Mouse (Mus musculus) hindbrain, postnatal 0 days (tissue): Measurements from ENCODE around the gene Mafk. TPM values are rescaled to one million over a fixed set of nuclear protein-coding genes. Genes with fewer than 3 reads are reported as not detected.

Source experiments
- ATAC-seq: fragments of 200-750 bp; cut with Nextera tagmentation; 2 replicates; pipeline ENCODE4 v1.8.0; 2017; ENCODE audit warnings: mild to moderate bottlenecking, moderate TSS enrichment, moderate library complexity
- DNase-seq: peaks from one replicate; pipeline ENCODE4 v3.0.0-alpha.2; 2015; ENCODE audit warnings: low spot score
- H3K27ac ChIP-seq: fragments of 300-500 bp; sonication (generic); 2 replicates; pipeline ENCODE4 v1.5.1; 2014; ENCODE audit warnings: mild to moderate bottlenecking
- H3K27me3 ChIP-seq: fragments of 300-500 bp; sonication (generic); 2 replicates; pipeline ENCODE4 v1.6.1; 2014; ENCODE audit warnings: low read length, mixed read lengths; ENCODE audit not compliant: insufficient read depth
- H3K36me3 ChIP-seq: fragments of 300-500 bp; sonication (generic); 2 replicates; pipeline ENCODE4 v1.6.1; 2014; ENCODE audit warnings: low read length, mixed read lengths; ENCODE audit not compliant: insufficient read depth
- H3K4me1 ChIP-seq: fragments of 300-500 bp; sonication (generic); 2 replicates; pipeline ENCODE4 v1.6.1; 2014; ENCODE audit warnings: antibody characterized with exemption, low read length, mixed read lengths; ENCODE audit not compliant: insufficient read depth
- H3K4me2 ChIP-seq: fragments of 300-500 bp; sonication (generic); 2 replicates; pipeline ENCODE4 v1.6.1; 2014; ENCODE audit warnings: low read depth, mild to moderate bottlenecking, low read length, moderate library complexity, mixed read lengths
- H3K4me3 ChIP-seq: fragments of 300-500 bp; sonication (generic); 2 replicates; pipeline ENCODE4 v1.5.1; 2014; ENCODE audit warnings: low read length
- H3K9ac ChIP-seq: fragments of 300-500 bp; sonication (generic); replicated peaks from 2 replicates; pipeline ENCODE4 v1.6.1; 2014; ENCODE audit warnings: mild to moderate bottlenecking, low read length, moderate library complexity, mixed read lengths
- H3K9me3 ChIP-seq: fragments of 300-500 bp; sonication (generic); 2 replicates; pipeline ENCODE4 v1.6.1; 2016; ENCODE audit warnings: low read length, mixed read lengths
- CTCF ChIP-seq: IDR thresholded peaks from 2 replicates; pipeline ENCODE4 v1.5.1; 2016; ENCODE audit warnings: antibody characterized with exemption, control low read depth, low read depth
- WGBS: fragments of 180-500 bp; shearing (Covaris S2); extraction: QIAGEN DNeasy Blood & Tissue Kit; methylation state at CpG from one replicate; pipeline ENCODE4 v1.1.7; 2014; 5-methylcytosine and 5-hydroxymethylcytosine counted together
- polyA plus RNA-seq: library from polyadenylated mRNA; unstranded; fragments of >200 nt; fragmentation: Nextera tagmentation; extraction: Ambion mirVana; gene quantifications from 2 replicates; pipeline ENCODE4 v1.2.1, GENCODE M21; 2015
- total RNA-seq: library from RNA; depleted of rRNA; stranded (reverse); fragments of >200 nt; gene quantifications from 2 replicates; pipeline ENCODE4 v1.2.3, GENCODE M21; 2014

Gene Mafk
- total and polyA plus RNA-seq, 2 experiments from 2014 or later: 7.0 to 13.1 TPM

DNA sequence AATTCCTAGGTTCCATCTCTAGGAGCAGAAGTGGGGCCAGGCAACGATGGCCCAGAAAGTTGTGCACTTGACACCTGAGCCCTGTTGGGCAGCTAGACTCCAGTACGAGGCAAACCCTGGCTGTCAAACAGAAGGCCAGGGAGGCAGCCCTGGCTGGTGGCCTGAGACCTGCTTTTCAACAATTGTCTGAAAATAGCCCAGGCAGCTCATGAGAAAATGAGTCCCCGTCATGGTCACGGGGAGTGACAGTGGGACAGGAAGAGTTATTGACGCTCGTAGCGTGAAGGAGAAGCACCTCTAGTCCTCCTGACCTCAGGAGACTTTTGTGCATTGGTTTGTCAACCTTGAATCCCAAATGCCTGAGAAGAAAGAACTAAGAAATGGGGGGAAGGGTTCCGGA lies 9.9 kb upstream of the Mafk start:
- no peaks in the 10 kb centered on the region for H3K9me3 ChIP-seq
- no peak overlapping the region for H3K4me2 ChIP-seq
- no peak for ATAC-seq
- H3K4me1 ChIP-seq: no peaks in the 10 kb centered on the region
- no peak for DNase-seq
- H3K27me3 ChIP-seq: no peaks in the 10 kb centered on the region
- 78% methylated on average over 8 of the region's 8 CpGs for WGBS
- no peaks in the 10 kb centered on the region for H3K36me3 ChIP-seq
- no peak overlapping the region for H3K9ac ChIP-seq
- TF ChIP-seq CTCF: no peak
- no peak overlapping the region for H3K27ac ChIP-seq
- no peak overlapping the region for H3K4me3 ChIP-seq

DNA sequence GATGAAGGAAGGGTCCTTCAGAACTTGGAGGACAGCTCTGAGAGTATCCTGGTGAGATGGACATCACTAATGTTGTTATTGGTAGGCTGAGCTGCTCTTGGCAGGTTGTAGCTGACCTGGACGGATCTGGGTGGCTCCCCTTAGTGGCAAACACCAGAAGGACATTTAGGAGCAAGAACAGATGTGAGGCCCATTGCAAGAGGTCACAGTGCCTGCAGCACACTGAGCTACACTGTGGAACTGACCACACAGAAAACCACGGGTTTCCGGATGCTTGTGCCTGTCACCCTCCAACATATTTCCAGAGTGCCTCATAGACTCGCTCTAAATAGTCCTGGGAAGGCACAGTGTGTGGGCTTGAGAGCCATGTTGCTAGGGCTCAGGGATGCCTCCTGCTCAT lies 1.8 kb upstream of the Mafk start:
- no peak for TF ChIP-seq CTCF
- Histone ChIP-seq H3K9ac (no peak overlapping the region), H3K4me1 (peaks cover 9% of the 10 kb centered on the region), H3K4me3 (no peak overlapping the region), H3K27ac (no peak overlapping the region), H3K36me3 (no peaks in the 10 kb centered on the region), H3K4me2 (no peak overlapping the region), H3K27me3 (no peaks in the 10 kb centered on the region), H3K9me3 (no peaks in the 10 kb centered on the region)
- 55% methylated on average over 4 of the region's 4 CpGs for WGBS
- ATAC-seq (no peak), DNase-seq (no peak)

DNA sequence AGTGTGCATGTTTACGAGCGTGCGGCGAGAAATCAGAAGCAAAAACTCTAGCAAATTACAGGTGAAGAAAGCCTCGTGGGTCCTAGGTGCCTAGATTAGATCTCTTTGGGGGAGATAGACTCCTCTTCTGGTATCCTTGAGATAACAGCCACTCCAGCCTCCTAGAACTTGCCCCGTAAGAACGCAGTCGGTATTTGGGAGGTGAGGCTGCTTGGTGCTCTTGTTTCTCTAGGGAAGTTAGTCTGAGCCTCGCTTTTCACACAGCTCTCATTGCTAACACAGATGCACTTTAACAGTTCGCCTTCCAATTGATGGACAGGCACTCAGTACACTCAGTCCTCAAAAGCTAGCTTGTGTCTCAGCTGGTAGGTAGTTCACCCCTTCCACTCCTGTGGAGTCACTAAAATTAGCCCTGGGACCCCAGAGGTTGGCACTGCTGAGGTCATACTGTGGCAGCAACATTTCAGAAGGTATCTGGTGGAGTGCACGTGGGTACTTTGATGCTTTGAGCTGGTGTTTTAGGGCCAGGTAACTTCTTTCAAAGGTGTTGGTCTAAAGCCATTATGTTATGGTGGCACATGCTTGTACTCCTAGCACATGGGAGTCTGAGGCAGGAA lies 954 bp downstream of the Mafk start:
- 17% methylated on average over 11 of the region's 11 CpGs for WGBS
- H3K36me3 ChIP-seq: no peaks in the 10 kb centered on the region
- DNase-seq (no peak), ATAC-seq (no peak)
- peaks cover 16% of the 10 kb centered on the region for H3K4me1 ChIP-seq
- peak overlapping the region; percentile 67 for H3K4me3 ChIP-seq
- no peak overlapping the region for H3K27ac ChIP-seq
- TF ChIP-seq CTCF: no peak
- H3K27me3 ChIP-seq: no peaks in the 10 kb centered on the region
- no peaks in the 10 kb centered on the region for H3K9me3 ChIP-seq
- peak overlapping the region; percentile 60; the same call in 1 of the 2 replicates for H3K9ac ChIP-seq
- H3K4me2 ChIP-seq: peak overlapping the region; percentile 99

DNA sequence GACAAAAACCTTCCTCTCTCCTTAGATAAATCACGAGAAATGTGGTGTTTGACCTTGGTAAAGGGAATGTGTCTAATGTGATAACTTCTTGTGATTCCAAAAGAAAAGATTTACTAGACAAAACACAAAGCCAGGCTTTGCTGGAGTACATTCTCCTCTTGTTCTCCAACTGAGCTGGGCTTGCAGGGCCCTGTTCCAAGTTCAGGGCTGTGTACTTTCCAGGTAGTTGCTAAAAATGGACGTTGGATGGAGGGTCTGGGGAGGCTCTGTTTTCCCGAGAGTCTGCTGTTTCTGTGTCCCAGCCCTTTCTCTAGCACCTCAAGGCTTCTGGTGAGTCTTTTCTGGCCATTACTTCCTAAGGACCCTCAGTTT lies 1.6 kb downstream of the Mafk start:
- Histone ChIP-seq H3K27ac (no peak overlapping the region), H3K9ac (no peak overlapping the region), H3K4me3 (no peak overlapping the region), H3K9me3 (no peaks in the 10 kb centered on the region), H3K27me3 (no peaks in the 10 kb centered on the region), H3K36me3 (no peaks in the 10 kb centered on the region), H3K4me2 (peak overlapping the region; percentile 99; the same call in 1 of the 2 replicates), H3K4me1 (peaks cover 23% of the 10 kb centered on the region)
- WGBS: 59% methylated on average over 3 of the region's 3 CpGs
- ATAC-seq (no peak), DNase-seq (no peak)
- no peak for TF ChIP-seq CTCF

DNA sequence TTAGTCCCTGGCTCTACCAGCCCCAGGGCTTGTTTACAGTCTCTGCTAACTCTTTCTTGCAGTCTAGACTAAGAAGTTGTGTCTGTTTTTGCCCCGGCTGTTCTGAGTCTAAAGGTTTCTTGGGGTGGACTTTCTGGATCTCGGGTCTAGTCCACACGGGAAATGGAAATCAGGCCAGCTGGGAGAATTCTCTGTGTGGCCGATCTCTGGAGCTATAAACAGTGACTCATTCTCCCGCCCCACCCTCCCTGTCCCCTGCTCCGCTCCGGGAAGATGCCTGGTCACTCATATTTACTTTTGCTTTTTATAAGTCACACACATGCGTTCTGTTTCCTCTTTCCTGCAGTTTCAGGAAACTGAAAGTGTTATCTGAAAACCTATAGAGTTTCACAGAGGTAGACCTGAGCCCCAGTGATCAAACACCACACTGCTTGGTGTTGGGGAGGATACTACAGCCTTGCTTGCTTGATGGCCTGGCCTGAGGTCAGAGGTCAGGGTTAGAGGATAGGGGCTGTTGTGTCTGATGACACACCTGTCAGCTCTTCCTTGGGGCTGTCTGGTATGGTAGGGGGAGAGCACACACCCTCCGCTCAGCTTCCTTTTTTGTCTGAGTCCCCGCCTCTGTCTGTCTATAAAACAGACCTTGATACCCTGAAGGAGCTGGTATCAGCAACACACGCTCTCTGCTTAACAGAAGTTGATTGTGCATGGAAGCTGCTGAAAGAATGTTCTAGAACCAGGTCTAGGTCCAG lies 2.2 kb downstream of the Mafk start:
- ATAC-seq: no peak
- Histone ChIP-seq H3K27ac (no peak overlapping the region), H3K36me3 (no peaks in the 10 kb centered on the region), H3K4me1 (peaks cover 29% of the 10 kb centered on the region), H3K4me3 (no peak overlapping the region), H3K9me3 (no peaks in the 10 kb centered on the region), H3K9ac (no peak overlapping the region), H3K4me2 (0 out of 2 replicates have a peak overlapping the region, but pooled peaks have one; percentile 99), H3K27me3 (no peaks in the 10 kb centered on the region)
- WGBS: 75% methylated on average over 11 of the region's 11 CpGs
- no peak for TF ChIP-seq CTCF
- no peak for DNase-seq

DNA sequence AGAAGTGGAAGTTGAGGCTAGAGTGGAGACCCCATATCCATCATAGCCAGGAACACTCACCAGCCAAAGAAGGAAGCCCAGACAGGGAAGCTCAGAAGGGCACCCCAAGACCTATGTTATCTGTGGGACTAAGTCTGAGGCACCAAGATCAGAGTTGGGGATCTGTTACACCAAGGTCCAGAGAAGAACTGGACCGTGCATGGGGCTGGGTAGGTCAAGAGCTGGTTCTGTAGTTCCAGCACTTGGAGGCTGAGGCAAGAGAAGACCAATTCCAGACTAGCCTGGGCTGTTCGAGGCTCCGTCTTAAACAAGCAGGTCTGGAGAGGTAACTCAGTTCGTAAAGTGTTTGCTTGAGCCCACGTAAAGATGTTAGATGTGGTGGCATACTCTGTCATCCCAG lies 2.8 kb downstream of the Mafk start:
- Histone ChIP-seq H3K27ac (no peak overlapping the region), H3K9me3 (no peaks in the 10 kb centered on the region), H3K36me3 (no peaks in the 10 kb centered on the region), H3K27me3 (no peaks in the 10 kb centered on the region), H3K4me2 (no peak overlapping the region), H3K9ac (no peak overlapping the region), H3K4me1 (peaks cover 35% of the 10 kb centered on the region), H3K4me3 (no peak overlapping the region)
- DNase-seq (no peak), ATAC-seq (no peak)
- 87% methylated on average over 5 of the region's 5 CpGs for WGBS
- TF ChIP-seq CTCF: no peak

DNA sequence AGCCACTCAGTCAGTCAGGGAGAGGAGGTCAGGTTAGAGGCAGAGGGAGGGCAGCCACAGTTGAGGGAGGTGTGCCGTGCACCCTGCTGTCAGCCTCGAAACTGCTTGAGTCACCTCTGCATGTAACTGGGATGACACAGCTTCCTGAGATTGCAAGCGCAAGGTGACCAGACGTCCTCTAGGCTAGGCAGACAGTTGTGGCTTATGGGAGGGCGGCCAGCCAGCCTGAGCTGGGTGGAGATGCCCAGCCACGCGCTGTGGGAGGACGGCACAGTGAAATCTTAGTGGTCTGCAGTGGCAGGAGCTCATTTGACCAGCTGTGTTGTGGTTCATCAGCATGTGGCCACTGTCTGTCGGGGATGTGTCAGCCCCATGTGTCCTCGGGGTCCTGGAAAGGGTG lies 3.6 kb downstream of the Mafk start:
- Histone ChIP-seq H3K4me2 (no peak overlapping the region), H3K9ac (no peak overlapping the region), H3K4me3 (no peak overlapping the region), H3K36me3 (0 out of 2 replicates have a peak, but pooled peaks cover 4% of the 10 kb centered on the region), H3K9me3 (no peaks in the 10 kb centered on the region), H3K27ac (no peak overlapping the region), H3K27me3 (no peaks in the 10 kb centered on the region), H3K4me1 (peaks cover 38% of the 10 kb centered on the region)
- 59% methylated on average over 10 of the region's 10 CpGs for WGBS
- DNase-seq: no peak
- no peak for TF ChIP-seq CTCF
- ATAC-seq: no peak
